Mouse (Mus musculus) kidney, adult 11 months (tissue): ENCODE measurements around the gene Anks1.

Experiments
- DNase-seq: peaks from one replicate; pipeline ENCODE4 v3.0.0; 2022

Gene Anks1

GRCm38 (mm10) chr17:28101902-28102319 lies 192.8 kb downstream of the Anks1 start:
- no peak for DNase-seq

DNA sequence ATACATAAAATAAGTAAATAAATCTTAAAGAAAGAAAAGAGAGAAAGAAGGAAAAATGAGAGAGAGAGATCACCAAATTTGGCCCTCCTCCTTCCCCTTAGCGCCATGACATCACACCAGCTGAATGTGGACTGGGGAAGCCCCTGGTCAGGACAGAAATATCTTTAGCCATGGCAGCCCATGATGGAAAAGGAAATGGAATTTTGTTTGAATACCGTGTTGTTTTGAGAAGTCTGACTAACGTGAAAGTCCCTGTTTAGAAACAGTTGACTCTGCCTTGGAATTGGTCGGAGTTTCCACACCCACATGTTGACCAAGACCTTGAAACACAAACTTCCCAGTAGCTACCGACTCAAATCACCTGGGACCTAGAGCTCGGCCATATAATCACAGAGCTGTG lies 195.3 kb downstream of the Anks1 start:
- no peak for DNase-seq

DNA sequence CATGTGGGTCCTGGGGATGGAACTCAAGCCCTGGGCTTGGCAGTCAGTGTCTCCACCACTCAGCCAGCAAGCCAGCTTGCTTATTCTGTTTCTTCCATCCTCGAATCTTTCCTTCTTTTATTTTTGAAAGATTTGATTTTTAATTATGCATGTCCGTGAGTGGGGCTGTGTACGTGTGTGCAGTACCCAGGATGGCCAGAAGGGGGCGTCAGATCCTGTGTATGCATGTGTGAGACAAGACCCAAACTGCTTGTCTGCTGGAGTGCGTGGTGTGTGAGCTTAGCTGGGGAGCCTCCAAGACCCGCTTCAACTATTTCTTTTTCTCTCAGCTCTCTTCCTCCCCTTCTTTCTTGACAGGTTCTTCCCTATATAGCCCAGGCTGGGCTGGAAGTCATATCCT lies 197.2 kb downstream of the Anks1 start:
- no peak for DNase-seq

- DNase-seq: no peak
Observed at GRCm38 (mm10) chr17:28107275-28107674, 198.2 kb downstream of the Anks1 start.

DNA sequence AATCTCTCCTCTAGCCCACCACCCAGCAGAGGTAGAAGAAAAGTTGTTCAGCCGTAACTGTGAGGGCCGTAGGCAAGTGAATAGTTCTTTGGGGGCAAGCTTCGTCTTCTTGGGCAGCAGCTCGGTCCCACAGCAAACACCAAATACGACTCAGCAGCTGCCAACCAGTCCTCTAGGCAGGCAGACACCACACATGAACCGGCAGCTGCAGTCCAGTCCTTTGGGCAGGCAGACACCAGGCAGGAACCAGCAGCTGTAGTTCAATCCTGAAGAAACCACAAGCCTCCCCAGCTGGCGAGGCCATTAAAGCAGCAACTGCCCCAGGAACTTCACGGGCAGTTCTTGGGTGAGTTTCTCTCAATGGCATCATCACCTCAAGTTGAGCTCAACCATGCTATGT lies 203.2 kb downstream of the Anks1 start:
- DNase-seq: no peak
